Mouse (Mus musculus) heart, embryonic 16.5 days (tissue): ENCODE measurements at regions not wholly inside any gene's neighbourhood (a gene's known extent, or its start where the extent isn't known, plus 50 kb on each side); places are given as distances from the start of the nearest gene placed in this dataset.

ENCODE experiments used
- ATAC-seq: fragments of 200-750 bp; cut with Nextera tagmentation; replicated peaks from 2 replicates; pipeline ENCODE4 v1.8.0; 2017; ENCODE audit warnings: moderate number of reproducible peaks; ENCODE audit not compliant: insufficient read depth, low FRiP score; ENCODE audit errors: extremely low read depth
- H3K27ac ChIP-seq: fragments of 300-500 bp; sonication (generic); 2 replicates; pipeline ENCODE4 v1.5.1; 2014; ENCODE audit warnings: mild to moderate bottlenecking, low read length, control low read depth, moderate library complexity
- H3K27me3 ChIP-seq: fragments of 300-500 bp; sonication (generic); 2 replicates; pipeline ENCODE4 v1.6.1; 2014; ENCODE audit warnings: low read length, mixed read lengths; ENCODE audit not compliant: control insufficient read depth, insufficient read depth
- H3K36me3 ChIP-seq: fragments of 300-500 bp; sonication (generic); 2 replicates; pipeline ENCODE4 v1.6.1; 2014; ENCODE audit not compliant: control insufficient read depth, insufficient read depth
- H3K4me1 ChIP-seq: fragments of 300-500 bp; sonication (generic); 2 replicates; pipeline ENCODE4 v1.6.1; 2014; ENCODE audit warnings: low read length, mixed read lengths; ENCODE audit not compliant: control insufficient read depth, insufficient read depth
- H3K4me2 ChIP-seq: fragments of 300-500 bp; sonication (generic); 2 replicates; pipeline ENCODE4 v1.6.1; 2014; ENCODE audit warnings: low read depth, mild to moderate bottlenecking, control low read depth, low read length
- H3K4me3 ChIP-seq: fragments of 300-500 bp; sonication (generic); 2 replicates; pipeline ENCODE4 v1.5.1; 2014; ENCODE audit warnings: mild to moderate bottlenecking, control low read depth, low read length
- H3K9ac ChIP-seq: fragments of 300-500 bp; sonication (generic); 2 replicates; pipeline ENCODE4 v1.6.1; 2014; ENCODE audit warnings: low read length, control low read depth
- H3K9me3 ChIP-seq: fragments of 300-500 bp; sonication (generic); replicated peaks from 2 replicates; pipeline ENCODE4 v1.6.1; 2016; ENCODE audit warnings: low read length; ENCODE audit not compliant: control insufficient read depth
- WGBS: fragments of 180-500 bp; shearing (Covaris S2); extraction: QIAGEN DNeasy Blood & Tissue Kit; methylation state at CpG from one replicate; pipeline ENCODE4 v1.1.7; 2014; 5-methylcytosine and 5-hydroxymethylcytosine counted together

DNA sequence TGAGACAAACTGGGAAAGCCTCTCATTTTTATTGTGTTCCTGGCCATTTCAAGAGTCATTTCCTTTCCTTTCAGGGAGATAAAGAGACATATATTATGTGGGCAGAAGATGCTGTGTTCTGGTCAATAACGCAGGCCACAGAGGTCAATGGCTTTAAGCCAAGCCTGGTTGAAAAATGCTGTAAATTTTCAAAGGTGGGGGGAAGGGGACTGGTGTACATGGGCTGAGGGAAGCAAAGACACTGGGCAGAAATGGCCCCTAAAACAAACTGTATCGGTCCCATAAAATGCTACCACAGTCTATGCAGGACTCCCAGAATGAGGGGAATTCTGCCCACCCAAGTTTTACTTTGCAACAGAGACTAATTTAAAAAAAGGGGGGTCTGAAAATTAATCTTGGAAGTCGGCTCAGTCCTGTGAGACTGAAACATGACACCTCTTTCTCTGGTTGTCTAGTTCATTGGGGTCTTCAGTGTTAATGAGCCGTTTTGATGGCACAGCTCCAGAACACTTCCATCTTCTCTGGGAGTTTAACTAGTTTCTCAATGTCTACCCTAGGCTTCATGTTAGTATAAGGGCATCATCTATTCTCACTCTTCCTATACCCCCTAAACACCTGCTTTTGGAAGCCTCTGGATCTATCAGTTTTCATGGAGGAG is 149.4 kb upstream of the Slc24a2 start:
- 57% methylated on average over 4 of the region's 4 CpGs for WGBS

GRCm38 (mm10) chr4:87371960-87372359 is 141.7 kb upstream of the Slc24a2 start:
- peaks cover 15% of the 10 kb centered on the region for H3K4me1 ChIP-seq
- no peaks in the 10 kb centered on the region for H3K9me3 ChIP-seq
- no peak overlapping the region for H3K4me2 ChIP-seq
- no peaks in the 10 kb centered on the region for H3K36me3 ChIP-seq
- H3K4me3 ChIP-seq, result no peak overlapping the region
- 69% methylated on average over 7 of the region's 7 CpGs for WGBS
- H3K9ac ChIP-seq, result no peak overlapping the region
- no peaks in the 10 kb centered on the region for H3K27me3 ChIP-seq
- no peak overlapping the region for H3K27ac ChIP-seq
- no peak for ATAC-seq

More for the DNA sequence above, 149.4 kb upstream of the Slc24a2 start:
- no peak for ATAC-seq
- Histone ChIP-seq H3K36me3 (no peaks in the 10 kb centered on the region), H3K27ac (no peak overlapping the region), H3K4me3 (no peak overlapping the region), H3K9ac (no peak overlapping the region), H3K4me2 (no peak overlapping the region), H3K4me1 (no peaks in the 10 kb centered on the region), H3K27me3 (no peaks in the 10 kb centered on the region), H3K9me3 (no peaks in the 10 kb centered on the region)

DNA sequence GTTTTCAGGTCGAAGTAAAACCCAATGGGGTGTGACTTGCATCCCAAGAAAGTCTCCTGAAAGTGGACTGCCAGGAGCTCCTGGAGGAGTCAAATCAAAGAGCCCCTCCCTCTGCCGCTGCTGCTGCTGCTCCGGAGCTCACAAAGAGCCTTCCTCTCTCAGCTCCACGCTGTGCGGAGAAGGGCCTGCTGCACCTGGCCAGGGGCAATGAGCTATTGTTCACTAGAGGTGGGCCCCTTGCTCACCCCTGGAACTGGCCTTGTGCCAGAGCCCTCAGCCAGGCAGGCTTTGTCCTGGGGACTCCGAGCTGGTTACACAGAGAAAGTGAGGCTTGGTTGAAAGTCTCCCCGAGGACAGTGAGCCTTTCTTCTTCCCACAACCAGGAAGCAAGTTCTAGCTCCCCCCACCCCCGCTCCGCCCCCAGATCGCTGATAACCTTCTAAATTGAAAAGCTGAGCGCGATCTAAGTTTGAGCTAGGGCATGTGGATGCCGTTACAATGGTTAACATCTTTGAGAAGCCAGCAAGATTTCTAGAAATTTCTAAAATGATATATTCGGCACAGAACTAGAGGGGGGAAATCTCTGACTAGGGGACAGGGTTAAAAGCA is 139.5 kb upstream of the Slc24a2 start:
- Histone ChIP-seq H3K4me2 (peak overlapping the region; percentile 57), H3K4me3 (peak overlapping the region; percentile 23), H3K9ac (peak overlapping the region; percentile 62), H3K27ac (no peak overlapping the region), H3K27me3 (no peaks in the 10 kb centered on the region), H3K4me1 (peaks cover 15% of the 10 kb centered on the region), H3K36me3 (no peaks in the 10 kb centered on the region), H3K9me3 (no peaks in the 10 kb centered on the region)
- ATAC-seq, result no peak
- 13% methylated on average over 14 of the region's 14 CpGs for WGBS

GRCm38 (mm10) chr4:87368413-87369160 is 138.3 kb upstream of the Slc24a2 start:
- peak overlapping the region; percentile 73 for H3K9ac ChIP-seq
- no peaks in the 10 kb centered on the region for H3K36me3 ChIP-seq
- ATAC-seq, result peak; percentile 76
- no peaks in the 10 kb centered on the region for H3K9me3 ChIP-seq
- H3K4me3 ChIP-seq, result peak overlapping the region; percentile 64
- peaks cover 15% of the 10 kb centered on the region for H3K4me1 ChIP-seq
- H3K27ac ChIP-seq, result peak overlapping the region; percentile 56
- no peaks in the 10 kb centered on the region for H3K27me3 ChIP-seq
- peak overlapping the region; percentile 92 for H3K4me2 ChIP-seq
- 8% methylated on average over 20 of the region's 20 CpGs for WGBS

GRCm38 (mm10) chr4:87367732-87368412 is 137.6 kb upstream of the Slc24a2 start:
- Histone ChIP-seq H3K4me3 (peak overlapping the region; percentile 64), H3K4me1 (peaks cover 13% of the 10 kb centered on the region), H3K27ac (peak overlapping the region; percentile 56), H3K4me2 (peak overlapping the region; percentile 92), H3K27me3 (no peaks in the 10 kb centered on the region), H3K9me3 (no peaks in the 10 kb centered on the region), H3K9ac (peak overlapping the region; percentile 73), H3K36me3 (no peaks in the 10 kb centered on the region)
- WGBS, result 9% methylated on average over 19 of the region's 19 CpGs
- ATAC-seq, result peak; percentile 77

DNA sequence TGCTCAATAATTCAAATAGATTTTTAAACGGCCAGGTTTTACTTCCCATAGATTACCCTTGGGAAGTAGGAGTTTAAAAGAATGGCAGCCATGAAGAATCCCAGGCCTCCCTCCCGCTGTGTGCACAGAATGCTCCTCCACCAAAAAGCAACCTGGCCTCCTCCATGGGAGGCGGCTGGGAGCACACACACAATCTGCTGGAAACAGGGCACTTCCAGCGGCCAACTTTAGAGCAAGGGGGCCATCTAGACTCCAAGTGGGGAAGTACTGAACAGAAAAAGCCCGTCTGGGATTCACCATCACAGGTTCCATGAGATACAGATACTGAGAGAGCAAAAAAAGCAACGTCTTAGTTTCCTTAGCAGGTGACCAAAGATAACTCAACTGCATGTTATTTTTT is 131.9 kb upstream of the Slc24a2 start:
- Histone ChIP-seq H3K27ac (no peak overlapping the region), H3K4me3 (no peak overlapping the region), H3K9me3 (no peaks in the 10 kb centered on the region), H3K27me3 (no peaks in the 10 kb centered on the region), H3K9ac (no peak overlapping the region), H3K4me2 (no peak overlapping the region), H3K36me3 (no peaks in the 10 kb centered on the region), H3K4me1 (peaks cover 3% of the 10 kb centered on the region; the same call in 1 of the 2 replicates)
- ATAC-seq, result peak; percentile 45; the same call in 1 of the 2 replicates
- WGBS, result 11% methylated on average over 6 of the region's 6 CpGs

GRCm38 (mm10) chr4:87359483-87359882 is 129.2 kb upstream of the Slc24a2 start:
- Histone ChIP-seq H3K27me3 (no peaks in the 10 kb centered on the region), H3K4me2 (peak overlapping the region; percentile 48), H3K27ac (no peak overlapping the region), H3K9me3 (no peaks in the 10 kb centered on the region), H3K4me3 (peak overlapping the region; percentile 16; the same call in 1 of the 2 replicates), H3K36me3 (no peaks in the 10 kb centered on the region), H3K4me1 (peaks cover 3% of the 10 kb centered on the region; the same call in 1 of the 2 replicates), H3K9ac (no peak overlapping the region)
- WGBS, result 37% methylated on average over 9 of the region's 9 CpGs
- ATAC-seq, result no peak

- Histone ChIP-seq H3K36me3 (no peaks in the 10 kb centered on the region), H3K4me2 (no peak overlapping the region), H3K4me3 (no peak overlapping the region), H3K27me3 (no peaks in the 10 kb centered on the region), H3K4me1 (peaks cover 3% of the 10 kb centered on the region; the same call in 1 of the 2 replicates), H3K9ac (no peak overlapping the region), H3K9me3 (no peaks in the 10 kb centered on the region), H3K27ac (no peak overlapping the region)
- no peak for ATAC-seq
- WGBS, result 77% methylated on average over 3 of the region's 3 CpGs
Measured at GRCm38 (mm10) chr4:87359004-87359403, 128.7 kb upstream of the Slc24a2 start.
